15 mouse cellular contexts compared by ENCODE assay signal in the genomic region with DNA sequence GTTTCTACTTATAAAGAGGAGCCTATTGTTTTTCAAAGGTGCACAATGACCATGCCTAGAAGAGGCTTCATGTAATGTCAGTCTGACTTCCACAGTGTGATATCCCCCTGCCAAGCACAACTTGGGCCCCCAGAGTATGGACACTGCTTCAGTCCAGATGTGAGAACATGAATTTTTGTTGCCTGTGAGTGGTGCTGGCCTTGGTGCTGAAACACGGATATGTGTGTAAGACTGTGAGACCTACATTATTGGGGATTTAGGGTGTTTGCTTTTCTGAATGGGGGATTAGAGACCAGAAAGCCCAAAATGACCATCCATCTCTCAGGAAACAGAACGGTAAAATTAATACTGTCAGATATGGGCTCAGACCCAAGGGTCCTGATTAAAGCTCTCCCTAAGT. TPM values are rescaled to one million over a fixed set of nuclear protein-coding genes. Genes with fewer than 3 reads are reported as not detected.
DNase-seq lines count a peak whose midpoint lies in the region; ATAC-seq lines count a peak whose summit lies in the region.
"Had no signal": no experiment of that assay in that cellular context is flagged by ENCODE, and none has a peak within 500 bp of the region (broad histone marks: within the 10 kb centered on the region; RNA-seq: fewer than 3 reads in every experiment).

No protein-coding gene starts in this region.

- no peak overlapping the region for H3K9ac ChIP-seq in heart, embryonic 12.5 days
- no peak overlapping the region for H3K9ac ChIP-seq in midbrain, embryonic 16.5 days (ENCODE audit: low read depth, low read length)
- H3K9ac ChIP-seq in limb, embryonic 11.5 days (ENCODE audit: low read length), result no peak overlapping the region
- H3K9ac ChIP-seq: embryonic facial prominence, embryonic 13.5 days; limb, embryonic 13.5 days had no signal

- ATAC-seq in heart, embryonic 12.5 days (ENCODE audit: insufficient number of reproducible peaks, low FRiP score), result no peak
- no peak for ATAC-seq in midbrain, embryonic 16.5 days
- ATAC-seq in limb, embryonic 11.5 days (ENCODE audit: insufficient number of reproducible peaks, low FRiP score, low TSS enrichment, low read depth), result no peak
- ATAC-seq in megakaryocyte progenitor cell, adult 5-6 weeks (replicated peaks; ENCODE audit: poor library complexity), result no peak
- ATAC-seq: CD4-positive, CD25-positive, alpha-beta regulatory T cell, adult 4 months had no signal

- H3K27ac ChIP-seq in heart, embryonic 12.5 days (ENCODE audit: poor library complexity, severe bottlenecking), result no peak overlapping the region
- H3K27ac ChIP-seq in midbrain, embryonic 10.5 days (replicated peaks), result no peak overlapping the region
- no peak overlapping the region for H3K27ac ChIP-seq in midbrain, embryonic 16.5 days (ENCODE audit: low read length)
- H3K27ac ChIP-seq in limb, embryonic 11.5 days (replicated peaks; ENCODE audit: low read depth, low read length), result no peak overlapping the region
- H3K27ac ChIP-seq: embryonic facial prominence, embryonic 13.5 days; limb, embryonic 13.5 days had no signal

- H3K4me3 ChIP-seq in heart, embryonic 12.5 days, result no peak overlapping the region
- H3K4me3 ChIP-seq in midbrain, embryonic 10.5 days, result no peak overlapping the region
- H3K4me3 ChIP-seq in midbrain, embryonic 16.5 days (ENCODE audit: low read depth, low read length), result no peak overlapping the region
- H3K4me3 ChIP-seq in limb, embryonic 11.5 days (ENCODE audit: low read depth, low read length), result no peak overlapping the region
- H3K4me3 ChIP-seq: embryonic facial prominence, embryonic 13.5 days; limb, embryonic 13.5 days had no signal

- H3K4me2 ChIP-seq in heart, embryonic 12.5 days, result no peak overlapping the region
- H3K4me2 ChIP-seq in midbrain, embryonic 16.5 days (ENCODE audit: low read length), result no peak overlapping the region
- H3K4me2 ChIP-seq in limb, embryonic 11.5 days (ENCODE audit: low read depth, severe bottlenecking), result no peak overlapping the region
- H3K4me2 ChIP-seq: embryonic facial prominence, embryonic 13.5 days; limb, embryonic 13.5 days had no signal

- H3K27me3 ChIP-seq in heart, embryonic 12.5 days (replicated peaks), result peaks cover 22% of the 10 kb centered on the region
- peaks cover 7% of the 10 kb centered on the region for H3K27me3 ChIP-seq in midbrain, embryonic 10.5 days (ENCODE audit: low read depth, poor library complexity, severe bottlenecking)
- no peaks in the 10 kb centered on the region for H3K27me3 ChIP-seq in midbrain, embryonic 16.5 days (ENCODE audit: control insufficient read depth, insufficient read depth, low read depth, low read length)
- H3K27me3 ChIP-seq in limb, embryonic 11.5 days (ENCODE audit: control insufficient read depth, insufficient read depth, low read length), result peaks cover 6% of the 10 kb centered on the region

- intact Hi-C loops in heart, postnatal 10 days (cut with DNase I), result no loop called here

- H3K36me3 ChIP-seq in heart, embryonic 12.5 days, result no peaks in the 10 kb centered on the region
- H3K36me3 ChIP-seq in midbrain, embryonic 10.5 days, result no peaks in the 10 kb centered on the region
- no peaks in the 10 kb centered on the region for H3K36me3 ChIP-seq in midbrain, embryonic 16.5 days (ENCODE audit: control insufficient read depth, insufficient read depth, low read length)
- no peaks in the 10 kb centered on the region for H3K36me3 ChIP-seq in limb, embryonic 11.5 days (ENCODE audit: control insufficient read depth, insufficient read depth, low read length)
- H3K36me3 ChIP-seq: embryonic facial prominence, embryonic 13.5 days; limb, embryonic 13.5 days had no signal

- no peaks in the 10 kb centered on the region for H3K4me1 ChIP-seq in heart, embryonic 12.5 days (replicated peaks)
- no peaks in the 10 kb centered on the region for H3K4me1 ChIP-seq in midbrain, embryonic 10.5 days
- H3K4me1 ChIP-seq in midbrain, embryonic 16.5 days (ENCODE audit: control insufficient read depth, insufficient read depth, low read length), result no peaks in the 10 kb centered on the region
- H3K4me1 ChIP-seq in limb, embryonic 11.5 days (ENCODE audit: control insufficient read depth, insufficient read depth, low read length), result no peaks in the 10 kb centered on the region
- H3K4me1 ChIP-seq: embryonic facial prominence, embryonic 13.5 days; limb, embryonic 13.5 days had no signal

- 54% methylated on average over 2 of the region's 2 CpGs for whole genome bisulfite sequencing in heart, embryonic 12.5 days
- WGBS in midbrain, embryonic 10.5 days, result 67% methylated on average over 2 of the region's 2 CpGs
- 34% methylated on average over 2 of the region's 2 CpGs for WGBS in midbrain, embryonic 16.5 days
- WGBS in limb, embryonic 11.5 days, result 67% methylated on average over 2 of the region's 2 CpGs

- H3K9me3 ChIP-seq in heart, embryonic 12.5 days (replicated peaks), result no peaks in the 10 kb centered on the region
- no peaks in the 10 kb centered on the region for H3K9me3 ChIP-seq in midbrain, embryonic 10.5 days (replicated peaks)
- H3K9me3 ChIP-seq in midbrain, embryonic 16.5 days (replicated peaks; ENCODE audit: control insufficient read depth, low read length, poor library complexity, severe bottlenecking), result no peaks in the 10 kb centered on the region
- no peaks in the 10 kb centered on the region for H3K9me3 ChIP-seq in limb, embryonic 11.5 days (ENCODE audit: control insufficient read depth, low read length)
- H3K9me3 ChIP-seq: embryonic facial prominence, embryonic 13.5 days; limb, embryonic 13.5 days had no signal

- peak; percentile 12 to 32 for DNase-seq in heart, postnatal 10 days
- DNase-seq in midbrain, embryonic 10.5 days (ENCODE audit: low spot score), result peak; percentile 52
- DNase-seq in ZHBTc4 (ENCODE audit: low read depth, low spot score), result peak; percentile 47
- DNase-seq in limb, embryonic 11.5 days (ENCODE audit: low spot score), result peak; percentile 82
- DNase-seq in gastrocnemius, adult 18-20 months (ENCODE audit: low spot score), result no peak
- DNase-seq: right cerebral cortex, postnatal 14 days; thymus, adult 2 months had no signal

RNA-seq across cellular contexts. Expression of a gene that starts 6.1 kb away (rescaled TPM):
- total RNA-seq in heart, postnatal 10 days (2021), result not detected
- polyA plus RNA-seq in heart, embryonic 12.5 days (2016; fragmentation: Nextera tagmentation; extraction: Ambion mirVana), result 0.14 TPM in 1 of 2 replicates, not detected in the other
- 2.2 and 3.6 TPM in 2 replicates for polyA plus RNA-seq in midbrain, embryonic 10.5 days (2016; fragmentation: Nextera tagmentation; extraction: Ambion mirVana)
- 40.7 and 41.5 TPM in 2 replicates for polyA plus RNA-seq in midbrain, embryonic 16.5 days (2015; fragmentation: Nextera tagmentation; extraction: Ambion mirVana)
- 0.17 and 0.49 TPM in 2 replicates for polyA plus RNA-seq in limb, embryonic 11.5 days (2014; fragmentation: Nextera tagmentation; extraction: Ambion mirVana)
- 1 to 10 TPM in 1 of 2 experiments, under 1 TPM in 1; 0.09 to 1.3 TPM for total RNA-seq in gastrocnemius, adult 18-20 months (2021)
- total RNA-seq in megakaryocyte progenitor cell, adult 5-6 weeks (2015), result not detected in 2 replicates
- total RNA-seq in megakaryocyte progenitor cell, adult 5-6 weeks (2017), result not detected in 2 replicates
- total RNA-seq: megakaryocyte-erythroid progenitor cell, adult 5-6 weeks had no signal
- polyA plus RNA-seq: CD4-positive, CD25-positive, alpha-beta regulatory T cell, adult 4 months; heart, postnatal 0 days had no signal
